Mouse (Mus musculus) kidney, postnatal 10 days (tissue): Measurements from ENCODE around the gene Sst.

Source experiments
- DNase-seq: peaks from one replicate; pipeline ENCODE4 v3.0.0; 2021; ENCODE audit warnings: mixed read lengths

Sst gene

GRCm38 (mm10) chr16:23885098-23885497, 5.7 kb downstream of the Sst start:
- DNase-seq: no peak

- no peak for DNase-seq
These were observed 35.5 kb downstream of the Sst start for GRCm38 (mm10) chr16:23855242-23855641.

- no peak for DNase-seq
These were observed 41.0 kb downstream of the Sst start for GRCm38 (mm10) chr16:23849720-23850119.

- DNase-seq: no peak
These were observed 41.6 kb downstream of the Sst start for GRCm38 (mm10) chr16:23849176-23849575.

GRCm38 (mm10) chr16:23844622-23845021, 46.1 kb downstream of the Sst start:
- DNase-seq: no peak

GRCm38 (mm10) chr16:23842609-23843008, 48.1 kb downstream of the Sst start:
- DNase-seq: no peak
